Mouse (Mus musculus): ENCODE data around the gene Colgalt1. TPM values are rescaled to one million over a fixed set of nuclear protein-coding genes. Genes with fewer than 3 reads are reported as not detected.

Colgalt1 gene
- polyA plus RNA-seq, 1 experiment from 2014 or later: 71.9 TPM

Small RNA genes within 50 kb of the gene (microRNA-seq; reads per million reads assigned to microRNA genes)
- gene Mir6769b: 2.0 reads per million

Other genes starting within 250 kb of the Colgalt1 start
- 115 and 130 TPM in 2 replicates for gene Use1, start 244.2 kb upstream of the Colgalt1 start, polyA plus RNA-seq (2014; fragmentation: Nextera tagmentation; extraction: Ambion mirVana)
- gene Ocel1, start 239.7 kb upstream of the Colgalt1 start, polyA plus RNA-seq (2014; fragmentation: Nextera tagmentation; extraction: Ambion mirVana): 4.8 and 4.9 TPM in 2 replicates
- 22.3 and 32.8 TPM in 2 replicates for gene Nr2f6, start 229.0 kb upstream of the Colgalt1 start, polyA plus RNA-seq (2014; fragmentation: Nextera tagmentation; extraction: Ambion mirVana)
- gene Ushbp1, start 215.2 kb upstream of the Colgalt1 start, polyA plus RNA-seq (2014; fragmentation: Nextera tagmentation; extraction: Ambion mirVana): 3.2 and 5.0 TPM in 2 replicates
- gene Babam1, start 214.1 kb upstream of the Colgalt1 start, polyA plus RNA-seq (2014; fragmentation: Nextera tagmentation; extraction: Ambion mirVana): 90.9 and 96.5 TPM in 2 replicates
- gene Ankle1, start 205.0 kb upstream of the Colgalt1 start, polyA plus RNA-seq (2014; fragmentation: Nextera tagmentation; extraction: Ambion mirVana): 1.9 and 2.7 TPM in 2 replicates
- gene Abhd8, start 147.3 kb upstream of the Colgalt1 start, polyA plus RNA-seq (2014; fragmentation: Nextera tagmentation; extraction: Ambion mirVana): 101 and 104 TPM in 2 replicates
- 186 and 189 TPM in 2 replicates for gene Mrpl34, start 146.0 kb upstream of the Colgalt1 start, polyA plus RNA-seq (2014; fragmentation: Nextera tagmentation; extraction: Ambion mirVana)
- gene Dda1, start 141.8 kb upstream of the Colgalt1 start, polyA plus RNA-seq (2014; fragmentation: Nextera tagmentation; extraction: Ambion mirVana): 236 and 251 TPM in 2 replicates
- gene Ano8, start 125.0 kb upstream of the Colgalt1 start, polyA plus RNA-seq (2014; fragmentation: Nextera tagmentation; extraction: Ambion mirVana): 6.9 and 8.4 TPM in 2 replicates
- gene Gtpbp3, start 122.9 kb upstream of the Colgalt1 start, polyA plus RNA-seq (2014; fragmentation: Nextera tagmentation; extraction: Ambion mirVana): 5.5 and 5.9 TPM in 2 replicates
- 5.4 and 9.8 TPM in 2 replicates for gene Plvap, start 99.2 kb upstream of the Colgalt1 start, polyA plus RNA-seq (2014; fragmentation: Nextera tagmentation; extraction: Ambion mirVana)
- gene Ccdc194, start 85.3 kb upstream of the Colgalt1 start, polyA plus RNA-seq (2014; fragmentation: Nextera tagmentation; extraction: Ambion mirVana): 0.14 TPM in 1 of 2 replicates, not detected in the other
- 0.27 and 6.0 TPM in 2 replicates for gene Bst2, start 73.5 kb upstream of the Colgalt1 start, polyA plus RNA-seq (2014; fragmentation: Nextera tagmentation; extraction: Ambion mirVana)
- gene Mvb12a, start 68.1 kb upstream of the Colgalt1 start, polyA plus RNA-seq (2014; fragmentation: Nextera tagmentation; extraction: Ambion mirVana): 69.0 and 70.6 TPM in 2 replicates
- not detected in 2 replicates for gene Tmem221, start 52.1 kb upstream of the Colgalt1 start, polyA plus RNA-seq (2014; fragmentation: Nextera tagmentation; extraction: Ambion mirVana)
- not detected in 2 replicates for gene Nxnl1, start 44.4 kb upstream of the Colgalt1 start, polyA plus RNA-seq (2014; fragmentation: Nextera tagmentation; extraction: Ambion mirVana)
- gene Slc27a1, start 42.1 kb upstream of the Colgalt1 start, polyA plus RNA-seq (2014; fragmentation: Nextera tagmentation; extraction: Ambion mirVana): 61.0 and 70.0 TPM in 2 replicates
- 239 and 259 TPM in 2 replicates for gene Pgls, start 18.8 kb upstream of the Colgalt1 start, polyA plus RNA-seq (2014; fragmentation: Nextera tagmentation; extraction: Ambion mirVana)
- 7.5 and 9.3 TPM in 2 replicates for gene Fam129c, start 13.3 kb upstream of the Colgalt1 start, polyA plus RNA-seq (2014; fragmentation: Nextera tagmentation; extraction: Ambion mirVana)
- 17.8 and 20.6 TPM in 2 replicates for gene Unc13a, start 60.8 kb downstream of the Colgalt1 start, polyA plus RNA-seq (2014; fragmentation: Nextera tagmentation; extraction: Ambion mirVana)
- 2.8 and 4.1 TPM in 2 replicates for gene Jak3, start 65.3 kb downstream of the Colgalt1 start, polyA plus RNA-seq (2014; fragmentation: Nextera tagmentation; extraction: Ambion mirVana)
- gene Insl3, start 78.2 kb downstream of the Colgalt1 start, polyA plus RNA-seq (2014; fragmentation: Nextera tagmentation; extraction: Ambion mirVana): 0.55 and 1.0 TPM in 2 replicates
- 0.11 and 0.53 TPM in 2 replicates for gene B3gnt3, start 90.8 kb downstream of the Colgalt1 start, polyA plus RNA-seq (2014; fragmentation: Nextera tagmentation; extraction: Ambion mirVana)
- gene Fcho1, start 114.7 kb downstream of the Colgalt1 start, polyA plus RNA-seq (2014; fragmentation: Nextera tagmentation; extraction: Ambion mirVana): 49.1 and 62.7 TPM in 2 replicates

All from neural tube, embryonic 14.5 days (tissue).